Mouse (Mus musculus) thymus, postnatal 36 days (tissue): ENCODE measurements around the gene Vmn2r55.
"Not testable (repeated sequence)": the region's sequence is repeated elsewhere in the genome, so short reads cannot be mapped to it uniquely, and the experiment has no call there.

ENCODE experiments used
- DNase-seq, 2 experiments: peaks; one replicate each; pipeline ENCODE4 v3.0.0; 2022; ENCODE audit warnings: mixed read lengths in 2 of 2

The Vmn2r55 gene

GRCm38 (mm10) chr7:12684903-12685302, at the start of gene Vmn2r55:
Gene Vmn2r55, minus strand, starts transcription at chr7:12685003.
- not testable (repeated sequence) for DNase-seq

- not testable (repeated sequence) for DNase-seq
Measured at GRCm38 (mm10) chr7:12640219-12640618, 44.6 kb downstream of the Vmn2r55 start, which contains the start of gene Vmn2r54. Gene Vmn2r54, minus strand, starts transcription at chr7:12640319.

- no peak for DNase-seq
Measured at GRCm38 (mm10) chr7:12608688-12609087, 76.1 kb downstream of the Vmn2r55 start, which contains the start of gene Vmn2r53. Gene Vmn2r53, minus strand, starts transcription at chr7:12608788.
